Mouse (Mus musculus) neural tube, embryonic 11.5 days (tissue): Measurements from ENCODE around the gene Tacc2. TPM values are rescaled to one million over a fixed set of nuclear protein-coding genes. Genes with fewer than 3 reads are reported as not detected.

ENCODE experiments used
- ATAC-seq: fragments of 200-750 bp; cut with Nextera tagmentation; 2 replicates; pipeline ENCODE4 v1.8.0; 2017; ENCODE audit warnings: moderate number of reproducible peaks, mild to moderate bottlenecking, moderate TSS enrichment, moderate library complexity; ENCODE audit not compliant: insufficient read depth, low FRiP score, low TSS enrichment
- DNase-seq: peaks from one replicate; pipeline ENCODE4 v3.0.0-alpha.2; 2015; ENCODE audit warnings: low spot score
- H3K27ac ChIP-seq: fragments of 300-500 bp; sonication (generic); 2 replicates; pipeline ENCODE4 v1.5.1; 2014; ENCODE audit warnings: low read depth, mild to moderate bottlenecking, low read length
- H3K27me3 ChIP-seq: fragments of 300-500 bp; sonication (generic); 2 replicates; pipeline ENCODE4 v1.6.1; 2014; ENCODE audit warnings: mild to moderate bottlenecking, low read length, mixed read lengths; ENCODE audit not compliant: control insufficient read depth, insufficient read depth
- H3K36me3 ChIP-seq: fragments of 300-500 bp; sonication (generic); 2 replicates; pipeline ENCODE4 v1.6.1; 2014; ENCODE audit warnings: mild to moderate bottlenecking, low read length, moderate library complexity, mixed read lengths; ENCODE audit not compliant: control insufficient read depth, insufficient read depth
- H3K4me1 ChIP-seq: fragments of 300-500 bp; sonication (generic); 2 replicates; pipeline ENCODE4 v1.6.1; 2014; ENCODE audit warnings: low read length, mixed read lengths; ENCODE audit not compliant: control insufficient read depth, insufficient read depth
- H3K4me2 ChIP-seq: fragments of 300-500 bp; sonication (generic); 2 replicates; pipeline ENCODE4 v1.6.1; 2014; ENCODE audit warnings: low read depth, mild to moderate bottlenecking, moderate library complexity
- H3K4me3 ChIP-seq: fragments of 300-500 bp; sonication (generic); 2 replicates; pipeline ENCODE4 v1.5.1; 2014; ENCODE audit warnings: low read depth, low read length
- H3K9ac ChIP-seq: fragments of 300-500 bp; sonication (generic); 2 replicates; pipeline ENCODE4 v1.6.1; 2014; ENCODE audit warnings: mild to moderate bottlenecking, low read length
- H3K9me3 ChIP-seq: fragments of 300-500 bp; sonication (generic); 2 replicates; pipeline ENCODE4 v1.6.1; 2016; ENCODE audit warnings: low read length; ENCODE audit not compliant: control insufficient read depth
- WGBS: fragments of 180-500 bp; shearing (Covaris S2); extraction: QIAGEN DNeasy Blood & Tissue Kit; methylation state at CpG from one replicate; pipeline ENCODE4 v1.1.7; 2014; 5-methylcytosine and 5-hydroxymethylcytosine counted together
- polyA plus RNA-seq: library from polyadenylated mRNA; unstranded; fragments of >200 nt; fragmentation: Nextera tagmentation; extraction: Ambion mirVana; gene quantifications from 2 replicates; pipeline ENCODE4 v1.2.1, GENCODE M21; 2014

Gene Tacc2
- polyA plus RNA-seq, 1 experiment from 2014 or later: 62.6 TPM

GRCm38 (mm10) chr7:130617591-130617990, 40.4 kb downstream of the Tacc2 start:
- 97% methylated on average over 3 of the region's 3 CpGs for WGBS
- no peak for ATAC-seq
- no peak overlapping the region for H3K4me2 ChIP-seq
- no peak for DNase-seq
- no peaks in the 10 kb centered on the region for H3K9me3 ChIP-seq
- no peaks in the 10 kb centered on the region for H3K4me1 ChIP-seq
- H3K27me3 ChIP-seq: no peaks in the 10 kb centered on the region
- H3K9ac ChIP-seq: no peak overlapping the region
- no peak overlapping the region for H3K27ac ChIP-seq
- H3K36me3 ChIP-seq: no peaks in the 10 kb centered on the region
- no peak overlapping the region for H3K4me3 ChIP-seq

- no peaks in the 10 kb centered on the region for H3K36me3 ChIP-seq
- H3K27me3 ChIP-seq: no peaks in the 10 kb centered on the region
- H3K4me3 ChIP-seq: no peak overlapping the region
- no peak for DNase-seq
- H3K4me1 ChIP-seq: no peaks in the 10 kb centered on the region
- 93% methylated on average over 2 of the region's 2 CpGs for WGBS
- no peak for ATAC-seq
- no peak overlapping the region for H3K27ac ChIP-seq
- H3K9ac ChIP-seq: no peak overlapping the region
- H3K4me2 ChIP-seq: no peak overlapping the region
- H3K9me3 ChIP-seq: no peaks in the 10 kb centered on the region
These were observed 43.8 kb downstream of the Tacc2 start for GRCm38 (mm10) chr7:130621068-130621467.

- Histone ChIP-seq H3K36me3 (no peaks in the 10 kb centered on the region), H3K27ac (no peak overlapping the region), H3K9ac (no peak overlapping the region), H3K27me3 (no peaks in the 10 kb centered on the region), H3K4me3 (no peak overlapping the region), H3K4me1 (no peaks in the 10 kb centered on the region), H3K4me2 (no peak overlapping the region), H3K9me3 (no peaks in the 10 kb centered on the region)
- no peak for ATAC-seq
- 72% methylated on average over 3 of the region's 3 CpGs for WGBS
- no peak for DNase-seq
These were observed 44.7 kb downstream of the Tacc2 start for GRCm38 (mm10) chr7:130621953-130622352.

- DNase-seq (no peak), ATAC-seq (no peak)
- Histone ChIP-seq H3K4me3 (no peak overlapping the region), H3K4me1 (no peaks in the 10 kb centered on the region), H3K9me3 (no peaks in the 10 kb centered on the region), H3K36me3 (no peaks in the 10 kb centered on the region), H3K27ac (no peak overlapping the region), H3K9ac (no peak overlapping the region), H3K4me2 (no peak overlapping the region), H3K27me3 (no peaks in the 10 kb centered on the region)
- 85% methylated on average over 4 of the region's 4 CpGs for WGBS
These were observed 45.1 kb downstream of the Tacc2 start for GRCm38 (mm10) chr7:130622359-130622758.

GRCm38 (mm10) chr7:130624299-130624698, 47.1 kb downstream of the Tacc2 start:
- Histone ChIP-seq H3K4me3 (no peak overlapping the region), H3K4me2 (no peak overlapping the region), H3K27me3 (no peaks in the 10 kb centered on the region), H3K27ac (no peak overlapping the region), H3K36me3 (no peaks in the 10 kb centered on the region), H3K9me3 (no peaks in the 10 kb centered on the region), H3K9ac (no peak overlapping the region), H3K4me1 (no peaks in the 10 kb centered on the region)
- ATAC-seq: no peak
- no peak for DNase-seq
- 90% methylated on average over 9 of the region's 9 CpGs for WGBS

GRCm38 (mm10) chr7:130625361-130625760, 48.1 kb downstream of the Tacc2 start:
- DNase-seq: no peak
- Histone ChIP-seq H3K4me2 (no peak overlapping the region), H3K9me3 (no peaks in the 10 kb centered on the region), H3K9ac (no peak overlapping the region), H3K36me3 (no peaks in the 10 kb centered on the region), H3K4me1 (no peaks in the 10 kb centered on the region), H3K4me3 (no peak overlapping the region), H3K27me3 (no peaks in the 10 kb centered on the region), H3K27ac (no peak overlapping the region)
- ATAC-seq: no peak
- WGBS: 78% methylated on average over 7 of the region's 7 CpGs

GRCm38 (mm10) chr7:130628601-130629000, 51.4 kb downstream of the Tacc2 start:
- 52% methylated on average over 1 of the region's 1 CpGs for WGBS
- DNase-seq (no peak), ATAC-seq (no peak)
- Histone ChIP-seq H3K4me1 (no peaks in the 10 kb centered on the region), H3K27ac (no peak overlapping the region), H3K4me3 (no peak overlapping the region), H3K36me3 (no peaks in the 10 kb centered on the region), H3K4me2 (no peak overlapping the region), H3K9me3 (no peaks in the 10 kb centered on the region), H3K9ac (no peak overlapping the region), H3K27me3 (no peaks in the 10 kb centered on the region)

- no peak overlapping the region for H3K4me3 ChIP-seq
- no peak for DNase-seq
- H3K4me2 ChIP-seq: no peak overlapping the region
- 90% methylated on average over 7 of the region's 7 CpGs for WGBS
- H3K9me3 ChIP-seq: no peaks in the 10 kb centered on the region
- H3K27ac ChIP-seq: no peak overlapping the region
- ATAC-seq: no peak
- H3K36me3 ChIP-seq: no peaks in the 10 kb centered on the region
- H3K9ac ChIP-seq: no peak overlapping the region
- no peaks in the 10 kb centered on the region for H3K27me3 ChIP-seq
- H3K4me1 ChIP-seq: no peaks in the 10 kb centered on the region
These were observed 52.8 kb downstream of the Tacc2 start for GRCm38 (mm10) chr7:130629999-130630398.

GRCm38 (mm10) chr7:130630956-130631355, 53.7 kb downstream of the Tacc2 start:
- Histone ChIP-seq H3K4me3 (no peak overlapping the region), H3K36me3 (no peaks in the 10 kb centered on the region), H3K4me2 (no peak overlapping the region), H3K27me3 (no peaks in the 10 kb centered on the region), H3K27ac (no peak overlapping the region), H3K4me1 (no peaks in the 10 kb centered on the region), H3K9me3 (no peaks in the 10 kb centered on the region), H3K9ac (no peak overlapping the region)
- ATAC-seq: no peak
- 89% methylated on average over 3 of the region's 3 CpGs for WGBS
- no peak for DNase-seq
